Mouse (Mus musculus): ENCODE data around the gene Luc7l2. TPM values are rescaled to one million over a fixed set of nuclear protein-coding genes. Genes with fewer than 3 reads are reported as not detected.

The Luc7l2 gene
- total and polyA plus RNA-seq, 2 experiments from 2014 or later: 40.3 to 51.5 TPM

- peaks cover 37% of the 10 kb centered on the region for H3K27me3 ChIP-seq (ENCODE audit: insufficient read depth, low read length)
- H3K9ac ChIP-seq (replicated peaks; ENCODE audit: low read length, poor library complexity, severe bottlenecking): no peak overlapping the region
- no peak for ATAC-seq (ENCODE audit: low FRiP score)
- H3K4me2 ChIP-seq (ENCODE audit: low read depth, low read length, poor library complexity, severe bottlenecking): no peak overlapping the region
- H3K4me3 ChIP-seq (ENCODE audit: low read depth, low read length): no peak overlapping the region
- WGBS: 96% methylated on average over 2 of the region's 2 CpGs
- no peaks in the 10 kb centered on the region for H3K9me3 ChIP-seq (ENCODE audit: low read length)
- no peak for TF ChIP-seq CTCF (IDR thresholded peaks at IDR 0.05)
- no peaks in the 10 kb centered on the region for H3K36me3 ChIP-seq (ENCODE audit: insufficient read depth, low read length)
- no peak for DNase-seq (ENCODE audit: low spot score)
- peaks cover 10% of the 10 kb centered on the region; the same call in 1 of the 2 replicates for H3K4me1 ChIP-seq (ENCODE audit: insufficient read depth, low read length)
- no peak overlapping the region for H3K27ac ChIP-seq (ENCODE audit: low read depth, low read length)
Observed at GRCm38 (mm10) chr6:38632826-38633225, 81.7 kb downstream of the Luc7l2 start.

GRCm38 (mm10) chr6:38634461-38634860, 83.3 kb downstream of the Luc7l2 start:
- Histone ChIP-seq H3K9ac (replicated peaks; ENCODE audit: low read length, poor library complexity, severe bottlenecking) (no peak overlapping the region), H3K27ac (ENCODE audit: low read depth, low read length) (no peak overlapping the region), H3K27me3 (ENCODE audit: insufficient read depth, low read length) (peaks cover 42% of the 10 kb centered on the region), H3K9me3 (ENCODE audit: low read length) (no peaks in the 10 kb centered on the region), H3K4me2 (ENCODE audit: low read depth, low read length, poor library complexity, severe bottlenecking) (no peak overlapping the region), H3K4me3 (ENCODE audit: low read depth, low read length) (no peak overlapping the region), H3K36me3 (ENCODE audit: insufficient read depth, low read length) (no peaks in the 10 kb centered on the region), H3K4me1 (ENCODE audit: insufficient read depth, low read length) (peaks cover 10% of the 10 kb centered on the region; the same call in 1 of the 2 replicates)
- no peak for TF ChIP-seq CTCF (IDR thresholded peaks at IDR 0.05)
- DNase-seq (ENCODE audit: low spot score): no peak
- no peak for ATAC-seq (ENCODE audit: low FRiP score)
- 86% methylated on average over 8 of the region's 8 CpGs for WGBS

- H3K4me2 ChIP-seq (ENCODE audit: low read depth, low read length, poor library complexity, severe bottlenecking): peak overlapping the region; percentile 82
- H3K4me3 ChIP-seq (ENCODE audit: low read depth, low read length): peak overlapping the region; percentile 50
- under 1% methylated on average over 60 of the region's 72 CpGs for WGBS
- H3K36me3 ChIP-seq (ENCODE audit: insufficient read depth, low read length): no peaks in the 10 kb centered on the region
- no peaks in the 10 kb centered on the region for H3K9me3 ChIP-seq (ENCODE audit: low read length)
- no peak overlapping the region for H3K27ac ChIP-seq (ENCODE audit: low read depth, low read length)
- peaks cover 46% of the 10 kb centered on the region for H3K27me3 ChIP-seq (ENCODE audit: insufficient read depth, low read length)
- DNase-seq (ENCODE audit: low spot score) (peak; percentile 47), ATAC-seq (ENCODE audit: low FRiP score) (peak; percentile 55)
- peak overlapping the region; percentile 46 for H3K9ac ChIP-seq (replicated peaks; ENCODE audit: low read length, poor library complexity, severe bottlenecking)
- no peak for TF ChIP-seq CTCF (IDR thresholded peaks at IDR 0.05)
- peaks cover 10% of the 10 kb centered on the region; the same call in 1 of the 2 replicates for H3K4me1 ChIP-seq (ENCODE audit: insufficient read depth, low read length)
Observed at GRCm38 (mm10) chr6:38635941-38636851, 85.1 kb downstream of the Luc7l2 start.

- no peak within 1 kb of the TSS for H3K27ac ChIP-seq (ENCODE audit: low read depth, low read length)
- no peak for TF ChIP-seq CTCF (IDR thresholded peaks at IDR 0.05)
- H3K4me3 ChIP-seq (ENCODE audit: low read depth, low read length): peak within 1 kb of the TSS; percentile 50
- H3K36me3 ChIP-seq (ENCODE audit: insufficient read depth, low read length): no peaks in the 10 kb centered on the region
- ATAC-seq (ENCODE audit: low FRiP score): peak; percentile 57
- H3K9ac ChIP-seq (replicated peaks; ENCODE audit: low read length, poor library complexity, severe bottlenecking): peak within 1 kb of the TSS; percentile 46
- H3K4me2 ChIP-seq (ENCODE audit: low read depth, low read length, poor library complexity, severe bottlenecking): peak within 1 kb of the TSS; percentile 82
- 2% methylated on average over 59 of the region's 60 CpGs for WGBS
- no peaks in the 10 kb centered on the region for H3K9me3 ChIP-seq (ENCODE audit: low read length)
- H3K4me1 ChIP-seq (ENCODE audit: insufficient read depth, low read length): peaks cover 10% of the 10 kb centered on the region; the same call in 1 of the 2 replicates
- H3K27me3 ChIP-seq (ENCODE audit: insufficient read depth, low read length): peaks cover 46% of the 10 kb centered on the region
- DNase-seq (ENCODE audit: low spot score): peak; percentile 57
Observed at GRCm38 (mm10) chr6:38636852-38637618, 85.9 kb downstream of the Luc7l2 start, which contains the start of gene Klrg2. TSS of gene Klrg2 (minus strand) at chr6:38637242.

GRCm38 (mm10) chr6:38640401-38640800, 89.3 kb downstream of the Luc7l2 start:
- no peak overlapping the region for H3K9ac ChIP-seq (replicated peaks; ENCODE audit: low read length, poor library complexity, severe bottlenecking)
- WGBS: 73% methylated on average over 11 of the region's 11 CpGs
- no peaks in the 10 kb centered on the region for H3K36me3 ChIP-seq (ENCODE audit: insufficient read depth, low read length)
- peaks cover 10% of the 10 kb centered on the region; the same call in 1 of the 2 replicates for H3K4me1 ChIP-seq (ENCODE audit: insufficient read depth, low read length)
- peaks cover 31% of the 10 kb centered on the region for H3K27me3 ChIP-seq (ENCODE audit: insufficient read depth, low read length)
- no peak overlapping the region for H3K27ac ChIP-seq (ENCODE audit: low read depth, low read length)
- ATAC-seq (ENCODE audit: low FRiP score) (no peak), DNase-seq (ENCODE audit: low spot score) (no peak)
- H3K4me2 ChIP-seq (ENCODE audit: low read depth, low read length, poor library complexity, severe bottlenecking): no peak overlapping the region
- H3K9me3 ChIP-seq (ENCODE audit: low read length): no peaks in the 10 kb centered on the region
- no peak for TF ChIP-seq CTCF (IDR thresholded peaks at IDR 0.05)
- no peak overlapping the region for H3K4me3 ChIP-seq (ENCODE audit: low read depth, low read length)
